Mouse (Mus musculus) lung, adult 2 months (tissue): ENCODE measurements around the gene Rasal1.

ENCODE experiments used
- CTCF ChIP-seq: fragments of 200-500 bp; IDR thresholded peaks from 2 replicates; pipeline ENCODE4 v1.5.1; 2011; ENCODE audit warnings: mild to moderate bottlenecking, low read length, control low read depth; ENCODE audit not compliant: insufficient read depth
- POLR2A ChIP-seq: fragments of 200-500 bp; IDR thresholded peaks from 2 replicates; pipeline ENCODE4 v1.6.1; 2011; ENCODE audit warnings: low read depth, mild to moderate bottlenecking, control low read depth, low read length, borderline replicate concordance; ENCODE audit errors: extremely low read depth

- TF ChIP-seq CTCF (peak; percentile 87), POLR2A (no peak)
These were observed 28.1 kb upstream of the Rasal1 start for GRCm38 (mm10) chr5:120620375-120621077.
